Mouse (Mus musculus) heart, adult 2 months (tissue): ENCODE measurements at regions not wholly inside any gene's neighbourhood (a gene's known extent, or its start where the extent isn't known, plus 50 kb on each side); places are given as distances from the start of the nearest gene placed in this dataset.

Experiments
- DNase-seq, 2 experiments: peaks; one replicate each; pipeline ENCODE4 v3.0.0; 2021
- H3K27ac ChIP-seq: fragments of 200-600 bp; 2 replicates; pipeline ENCODE4 v1.8.1; 2022
- H3K27me3 ChIP-seq: fragments of 200-500 bp; 2 replicates; pipeline ENCODE4 v1.6.1; 2012; ENCODE audit warnings: mild to moderate bottlenecking, low read length, inconsistent platforms, mixed read lengths; ENCODE audit not compliant: control insufficient read depth, insufficient read depth
- H3K36me3 ChIP-seq: fragments of 200-500 bp; 2 replicates; pipeline ENCODE4 v1.6.1; 2012; ENCODE audit warnings: low read length, inconsistent platforms; ENCODE audit not compliant: control insufficient read depth, insufficient read depth
- H3K4me1 ChIP-seq: fragments of 200-500 bp; 2 replicates; pipeline ENCODE4 v1.6.1; 2011; ENCODE audit warnings: low read length; ENCODE audit not compliant: control insufficient read depth, insufficient read depth
- H3K4me3 ChIP-seq: fragments of 200-600 bp; 2 replicates; pipeline ENCODE4 v1.8.1; 2022
- H3K79me2 ChIP-seq: fragments of 200-500 bp; replicated peaks from 2 replicates; pipeline ENCODE4 v1.6.1; 2012; ENCODE audit warnings: mild to moderate bottlenecking, inconsistent platforms, low read length, moderate library complexity, mixed read lengths; ENCODE audit not compliant: control insufficient read depth, insufficient read depth
- H3K9ac ChIP-seq: fragments of 200-500 bp; 2 replicates; pipeline ENCODE4 v1.6.1; 2012; ENCODE audit warnings: low read depth, mild to moderate bottlenecking, control low read depth, inconsistent platforms, low read length, mixed read lengths
- CTCF ChIP-seq: fragments of 200-600 bp; IDR thresholded peaks from 2 replicates; pipeline ENCODE4 v1.8.1; 2022; ENCODE audit warnings: antibody characterized with exemption, mild to moderate bottlenecking, moderate library complexity
- EP300 ChIP-seq: fragments of 200-500 bp; IDR thresholded peaks from 2 replicates; pipeline ENCODE4 v1.6.1; 2011; ENCODE audit warnings: low read depth, low read length, control low read depth; ENCODE audit not compliant: insufficient read depth
- POLR2A ChIP-seq: fragments of 200-500 bp; IDR thresholded peaks from 2 replicates; pipeline ENCODE4 v1.6.1; 2011; ENCODE audit warnings: mild to moderate bottlenecking, low read depth, low read length, control low read depth; ENCODE audit not compliant: insufficient read depth
- whole genome bisulfite sequencing: fragments of 180-500 bp; shearing (Covaris S2); methylation state at CpG from one replicate; pipeline ENCODE4 v1.1.7; 2018; 5-methylcytosine and 5-hydroxymethylcytosine counted together
- intact Hi-C: fragments of 180-260 bp; cut with DNase I; formaldehyde crosslinking; loops from one replicate; pipeline ENCODE4 v1.15.1; 2025

- intact Hi-C loops, result no loop called here
- no peaks in the 10 kb centered on the region for H3K36me3 ChIP-seq
- WGBS, result 53% methylated on average over 2 of the region's 2 CpGs
- no peaks in the 10 kb centered on the region for H3K79me2 ChIP-seq
- TF ChIP-seq POLR2A (no peak), CTCF (no peak), EP300 (no peak)
- no peaks in the 10 kb centered on the region for H3K27me3 ChIP-seq
- H3K9ac ChIP-seq, result no peak overlapping the region
- H3K27ac ChIP-seq, result no peak overlapping the region
- H3K4me1 ChIP-seq, result no peaks in the 10 kb centered on the region
- H3K4me3 ChIP-seq, result no peak overlapping the region
- DNase-seq, result no peak
Observed at GRCm38 (mm10) chr5:69707099-69707498, 115.0 kb upstream of the Gnpda2 start.

- H3K36me3 ChIP-seq, result no peaks in the 10 kb centered on the region
- no peaks in the 10 kb centered on the region for H3K4me1 ChIP-seq
- no peak for TF ChIP-seq EP300
- TF ChIP-seq CTCF, result no peak
- no peak for TF ChIP-seq POLR2A
- DNase-seq, result no peak
- H3K27ac ChIP-seq, result no peak overlapping the region
- intact Hi-C loops, result no loop called here
- 67% methylated on average over 4 of the region's 4 CpGs for WGBS
- no peak overlapping the region for H3K4me3 ChIP-seq
- no peaks in the 10 kb centered on the region for H3K79me2 ChIP-seq
- H3K27me3 ChIP-seq, result no peaks in the 10 kb centered on the region
- H3K9ac ChIP-seq, result no peak overlapping the region
Observed at GRCm38 (mm10) chr5:69705168-69705532, 113.0 kb upstream of the Gnpda2 start.

GRCm38 (mm10) chr5:69704261-69705167 is 112.4 kb upstream of the Gnpda2 start:
- Histone ChIP-seq H3K36me3 (no peaks in the 10 kb centered on the region), H3K9ac (no peak overlapping the region), H3K27me3 (no peaks in the 10 kb centered on the region), H3K4me1 (no peaks in the 10 kb centered on the region), H3K79me2 (no peaks in the 10 kb centered on the region), H3K27ac (no peak overlapping the region), H3K4me3 (no peak overlapping the region)
- DNase-seq, result no peak
- WGBS, result 42% methylated on average over 2 of the region's 2 CpGs
- intact Hi-C loops, result no loop called here
- TF ChIP-seq EP300, result no peak
- TF ChIP-seq POLR2A, result no peak
- TF ChIP-seq CTCF, result peak; percentile 69

- H3K27me3 ChIP-seq, result no peaks in the 10 kb centered on the region
- WGBS, result 66% methylated on average over 3 of the region's 3 CpGs
- H3K9ac ChIP-seq, result no peak overlapping the region
- intact Hi-C loops, result no loop called here
- H3K27ac ChIP-seq, result no peak overlapping the region
- H3K79me2 ChIP-seq, result no peaks in the 10 kb centered on the region
- TF ChIP-seq POLR2A (no peak), EP300 (no peak), CTCF (no peak)
- no peak for DNase-seq
- H3K4me3 ChIP-seq, result no peak overlapping the region
- no peaks in the 10 kb centered on the region for H3K4me1 ChIP-seq
- no peaks in the 10 kb centered on the region for H3K36me3 ChIP-seq
Observed at GRCm38 (mm10) chr5:69678770-69679169, 86.6 kb upstream of the Gnpda2 start.

- no peak for DNase-seq
- no peak overlapping the region for H3K9ac ChIP-seq
- TF ChIP-seq CTCF (no peak), EP300 (no peak), POLR2A (no peak)
- no peak overlapping the region for H3K27ac ChIP-seq
- intact Hi-C loops, result no loop called here
- WGBS, result 59% methylated on average over 3 of the region's 3 CpGs
- H3K27me3 ChIP-seq, result no peaks in the 10 kb centered on the region
- H3K4me3 ChIP-seq, result no peak overlapping the region
- H3K36me3 ChIP-seq, result no peaks in the 10 kb centered on the region
- H3K4me1 ChIP-seq, result no peaks in the 10 kb centered on the region
- H3K79me2 ChIP-seq, result no peaks in the 10 kb centered on the region
Observed at GRCm38 (mm10) chr5:69678268-69678667, 86.1 kb upstream of the Gnpda2 start.

- intact Hi-C loops, result no loop called here
- no peaks in the 10 kb centered on the region for H3K4me1 ChIP-seq
- no peak overlapping the region for H3K27ac ChIP-seq
- TF ChIP-seq EP300, result no peak
- no peak for TF ChIP-seq CTCF
- no peak for TF ChIP-seq POLR2A
- no peak overlapping the region for H3K4me3 ChIP-seq
- 42% methylated on average over 2 of the region's 2 CpGs for WGBS
- no peaks in the 10 kb centered on the region for H3K27me3 ChIP-seq
- no peaks in the 10 kb centered on the region for H3K36me3 ChIP-seq
- no peaks in the 10 kb centered on the region for H3K79me2 ChIP-seq
- no peak overlapping the region for H3K9ac ChIP-seq
- DNase-seq, result no peak
Observed at GRCm38 (mm10) chr5:69665555-69665954, 73.4 kb upstream of the Gnpda2 start.
